Mouse (Mus musculus): ENCODE data around the gene Fxyd2.
A peak's percentile ranks its signal among the peaks of the same experiment; 100 is the strongest.

Gene Fxyd2

DNA sequence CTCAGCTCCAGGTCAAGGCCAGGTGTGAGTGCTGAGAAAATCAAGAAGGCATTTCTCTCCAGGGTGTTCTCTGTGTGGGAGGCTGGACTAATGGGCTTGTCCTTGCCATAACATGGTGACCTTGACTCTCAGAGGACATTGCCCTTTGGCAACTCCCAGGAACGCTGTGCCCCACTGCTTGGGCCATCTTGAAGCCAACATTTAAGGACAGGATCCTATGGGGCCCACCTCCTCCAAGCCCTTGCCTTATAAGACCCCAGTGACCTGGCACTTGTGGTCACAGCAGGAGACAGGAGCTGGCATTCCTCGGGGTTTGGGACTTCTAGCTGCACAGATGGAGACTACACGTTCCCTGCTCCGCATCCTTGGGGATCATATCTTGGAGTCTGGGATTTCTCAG lies at the start of gene Fxyd2:
Gene Fxyd2, plus strand, starts transcription at position 236 of the 400 bp plus-strand sequence.
- no peak for ATAC-seq (ENCODE audit: low TSS enrichment)

GRCm38 (mm10) chr9:45349851-45350250 lies 49.6 kb upstream of the Fxyd2 start:
- ATAC-seq (ENCODE audit: low TSS enrichment): no peak

DNA sequence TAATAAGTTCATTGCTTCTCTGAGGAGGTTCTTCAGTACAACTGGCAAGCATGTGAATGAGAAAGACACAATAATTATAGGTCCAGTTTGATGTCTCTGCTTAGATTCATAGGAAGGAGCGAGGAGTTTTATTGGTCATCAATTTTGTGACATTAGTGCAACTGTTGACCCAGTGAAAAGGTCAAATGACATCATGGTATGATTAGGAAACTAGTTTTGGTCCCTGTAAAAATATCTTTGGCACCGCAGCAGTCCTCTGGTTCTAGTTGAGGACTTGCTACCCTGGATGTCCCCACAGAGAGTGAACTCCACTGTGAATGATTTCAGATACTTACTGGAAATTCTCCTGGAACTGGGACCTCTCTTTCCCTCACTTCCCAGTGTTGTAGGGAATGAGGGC lies 44.3 kb upstream of the Fxyd2 start:
- no peak for ATAC-seq (ENCODE audit: low TSS enrichment)

- ATAC-seq (ENCODE audit: low TSS enrichment): no peak
These were observed 41.1 kb upstream of the Fxyd2 start for GRCm38 (mm10) chr9:45358356-45358755.

DNA sequence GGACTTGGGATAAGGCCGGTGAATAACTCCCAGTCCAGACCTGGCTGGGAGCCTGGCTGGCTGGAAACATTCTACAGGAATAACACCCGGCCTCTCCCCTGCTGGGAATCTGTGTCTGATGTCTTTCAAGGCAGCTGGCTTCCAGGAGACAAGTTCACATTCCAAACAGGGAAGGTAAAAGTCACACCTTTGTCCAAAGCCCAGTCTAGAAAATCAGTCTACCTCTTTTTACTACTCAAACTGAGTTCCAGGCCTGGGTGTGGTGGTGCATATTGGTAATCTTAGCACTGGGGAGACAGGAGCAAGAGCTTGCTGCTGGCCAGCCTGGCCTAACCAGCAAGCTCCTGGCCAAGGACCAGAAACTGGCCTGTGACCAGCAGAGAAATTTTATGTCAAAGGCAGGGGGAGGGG lies 37.4 kb upstream of the Fxyd2 start:
- ATAC-seq (ENCODE audit: low TSS enrichment): no peak

- ATAC-seq (ENCODE audit: low TSS enrichment): no peak
These were observed 35.7 kb upstream of the Fxyd2 start for GRCm38 (mm10) chr9:45363639-45364214.

DNA sequence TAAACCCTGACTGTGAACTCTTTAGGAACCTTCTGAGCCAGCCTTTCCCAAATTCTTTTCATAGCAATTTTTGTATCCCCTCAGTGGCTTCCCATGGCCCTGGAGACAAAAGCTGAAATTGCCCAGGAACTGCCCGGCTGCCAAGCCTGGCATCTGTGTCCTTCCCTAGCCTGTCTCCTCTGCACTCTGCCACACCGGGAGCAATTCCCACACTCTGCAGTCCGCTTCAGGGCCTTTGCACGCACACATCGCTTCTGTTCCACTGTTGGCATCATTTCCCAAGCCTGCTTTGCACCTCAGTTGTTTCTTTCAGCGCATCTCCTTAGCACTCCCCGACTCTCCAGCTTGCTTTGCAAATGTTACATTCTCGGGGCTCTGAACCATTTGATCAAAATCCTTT lies 31.8 kb upstream of the Fxyd2 start:
- ATAC-seq (ENCODE audit: low TSS enrichment): no peak

GRCm38 (mm10) chr9:45368341-45368901 lies 31.0 kb upstream of the Fxyd2 start:
- ATAC-seq (ENCODE audit: low TSS enrichment): no peak

- ATAC-seq (ENCODE audit: low TSS enrichment): peak; percentile 41; the same call in 1 of the 2 replicates
These were observed 29.3 kb upstream of the Fxyd2 start, which contains the start of gene Fxyd6 for GRCm38 (mm10) chr9:45370117-45370561. Fxyd6 (plus strand) TSS chr9:45370185.

DNA sequence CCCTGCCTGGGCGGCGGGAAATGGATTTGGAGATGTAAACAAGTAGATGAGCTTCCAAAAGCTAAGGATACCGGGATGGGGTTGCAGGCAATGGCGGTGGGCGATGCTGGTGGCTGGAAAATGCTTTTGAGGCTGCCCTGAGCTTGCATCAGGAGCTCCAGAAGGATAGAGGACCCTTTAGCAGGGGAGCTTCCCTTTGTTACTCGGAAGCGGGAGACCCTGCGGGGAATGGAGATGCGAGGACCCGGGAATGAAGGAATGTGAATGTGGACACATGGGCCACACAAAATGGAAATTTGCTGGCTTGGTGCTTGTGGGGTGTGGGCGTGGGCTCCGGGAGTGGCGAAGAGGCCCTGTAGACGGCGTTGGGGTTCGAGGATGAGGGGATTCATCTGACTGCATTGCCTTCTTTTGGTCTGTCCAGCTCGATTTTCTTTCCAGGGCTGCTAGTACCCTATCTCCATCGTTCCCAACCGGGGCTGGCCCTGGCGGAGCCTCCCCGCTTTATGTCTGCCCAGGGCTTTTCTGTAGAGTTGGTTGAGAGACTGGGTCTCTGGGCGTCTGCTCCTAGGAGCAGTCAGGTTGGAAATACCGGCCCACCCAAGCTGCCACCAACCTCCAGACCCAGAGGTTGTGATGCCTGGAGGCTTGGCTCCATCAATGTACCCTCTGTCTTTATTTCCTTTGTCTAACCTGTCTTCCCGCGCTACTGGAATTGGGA lies 28.7 kb upstream of the Fxyd2 start:
- no peak for ATAC-seq (ENCODE audit: low TSS enrichment)

DNA sequence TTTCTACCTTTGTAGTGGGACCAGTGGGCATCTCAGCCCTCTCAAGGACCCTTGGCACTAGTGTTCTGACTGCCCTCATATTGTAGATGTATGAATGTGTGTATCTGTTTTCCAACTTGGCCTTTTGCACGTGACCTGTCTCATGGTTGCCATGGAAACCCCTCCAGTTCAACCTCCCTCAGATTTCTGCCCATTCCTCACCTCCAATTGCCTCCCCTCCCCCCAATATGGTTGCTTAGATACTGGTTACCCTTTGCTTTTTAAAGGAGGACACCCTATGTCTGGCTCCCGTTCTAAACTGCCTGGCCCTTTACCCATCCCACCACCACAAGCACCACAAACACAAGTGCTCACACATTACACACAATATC lies 28.1 kb upstream of the Fxyd2 start:
- ATAC-seq (ENCODE audit: low TSS enrichment): no peak

DNA sequence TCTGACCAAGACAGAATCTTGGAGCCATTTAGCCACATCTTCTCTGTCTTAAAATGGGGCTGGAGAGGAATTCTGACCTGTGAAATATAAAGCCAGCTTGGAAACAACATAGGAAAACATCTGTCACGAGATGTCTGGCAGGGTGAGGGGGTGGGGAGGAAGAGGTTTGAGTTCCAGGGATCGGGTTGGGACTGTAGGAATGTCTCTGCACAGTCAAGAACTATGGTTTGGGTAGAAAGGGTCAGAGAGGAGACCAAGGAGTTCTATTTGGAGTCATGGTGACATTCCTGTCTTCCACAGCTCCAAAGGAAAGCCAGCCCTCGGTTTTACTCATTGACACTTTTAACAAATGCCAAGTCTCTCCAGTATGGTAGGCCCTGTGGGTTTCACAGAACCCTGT lies 25.6 kb upstream of the Fxyd2 start:
- ATAC-seq (ENCODE audit: low TSS enrichment): no peak

GRCm38 (mm10) chr9:45374988-45375502 lies 24.4 kb upstream of the Fxyd2 start:
- no peak for ATAC-seq (ENCODE audit: low TSS enrichment)

DNA sequence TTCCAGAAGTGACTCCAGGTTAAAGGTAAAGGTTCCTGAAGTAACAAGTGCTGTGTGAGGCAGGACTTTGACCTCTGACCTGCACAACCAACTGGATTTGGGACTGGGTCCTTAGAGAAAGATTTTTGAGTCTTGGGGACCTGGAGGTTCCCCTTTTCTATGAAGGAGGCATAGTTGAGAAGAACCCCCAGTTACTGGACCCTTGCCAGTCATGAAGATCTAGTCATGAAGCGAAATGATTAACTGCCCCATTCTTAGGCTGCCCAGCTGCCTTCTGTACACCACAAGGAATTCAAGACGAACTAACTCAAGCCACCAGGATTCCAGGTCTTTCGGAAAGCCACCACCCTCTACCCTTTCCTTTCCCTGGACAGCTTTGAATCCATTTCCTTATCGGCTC lies 23.0 kb upstream of the Fxyd2 start:
- no peak for ATAC-seq (ENCODE audit: low TSS enrichment)

DNA sequence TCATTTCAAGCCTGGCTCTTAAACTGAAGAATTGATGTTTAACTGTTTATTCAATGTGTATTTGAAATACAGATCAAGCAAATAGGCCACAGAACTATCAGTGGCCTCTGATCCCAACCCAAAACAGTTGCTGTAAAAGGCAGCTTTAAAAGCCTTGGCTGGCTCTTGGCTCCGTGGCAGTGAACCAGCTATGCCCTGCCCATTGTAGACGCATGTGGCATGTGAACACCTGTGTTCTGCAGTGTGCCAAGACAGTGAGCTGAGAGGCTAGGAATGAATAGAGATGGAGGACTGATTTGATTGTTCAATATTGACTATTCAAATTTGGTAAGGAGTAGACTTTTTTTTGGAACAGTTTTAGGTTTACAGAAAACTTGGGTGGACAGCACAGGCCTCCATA lies 22.6 kb upstream of the Fxyd2 start:
- ATAC-seq (ENCODE audit: low TSS enrichment): no peak

- no peak for ATAC-seq (ENCODE audit: low TSS enrichment)
These were observed 18.8 kb upstream of the Fxyd2 start for GRCm38 (mm10) chr9:45380411-45381251.

- no peak for ATAC-seq (ENCODE audit: low TSS enrichment)
These were observed 17.1 kb upstream of the Fxyd2 start for GRCm38 (mm10) chr9:45382336-45382735.

DNA sequence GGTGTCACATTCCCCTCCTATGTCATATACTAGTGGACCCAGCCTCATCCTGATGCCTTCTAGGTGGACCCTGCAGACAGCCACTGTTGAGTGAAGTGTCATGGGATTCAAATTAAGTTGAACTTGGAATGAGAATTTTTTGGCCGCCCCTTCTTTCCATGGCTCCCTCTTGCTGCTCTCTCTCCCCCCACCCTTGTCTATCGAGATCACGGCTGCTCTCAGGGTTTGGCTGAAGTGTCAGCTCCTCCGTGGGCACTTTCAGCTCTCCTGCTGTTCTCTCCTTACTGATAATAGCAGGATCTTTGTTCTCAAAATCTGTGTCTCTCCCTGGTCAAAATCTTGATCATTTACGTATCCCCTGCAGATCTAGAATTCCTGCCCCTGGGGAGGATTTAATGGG lies 16.6 kb upstream of the Fxyd2 start:
- no peak for ATAC-seq (ENCODE audit: low TSS enrichment)

- no peak for ATAC-seq (ENCODE audit: low TSS enrichment)
These were observed 15.6 kb upstream of the Fxyd2 start for GRCm38 (mm10) chr9:45383883-45384282.

- ATAC-seq (ENCODE audit: low TSS enrichment): no peak
These were observed 12.8 kb upstream of the Fxyd2 start for GRCm38 (mm10) chr9:45386698-45387097.

GRCm38 (mm10) chr9:45388385-45388994 lies 11.0 kb upstream of the Fxyd2 start:
- ATAC-seq (ENCODE audit: low TSS enrichment): peak; percentile 83

DNA sequence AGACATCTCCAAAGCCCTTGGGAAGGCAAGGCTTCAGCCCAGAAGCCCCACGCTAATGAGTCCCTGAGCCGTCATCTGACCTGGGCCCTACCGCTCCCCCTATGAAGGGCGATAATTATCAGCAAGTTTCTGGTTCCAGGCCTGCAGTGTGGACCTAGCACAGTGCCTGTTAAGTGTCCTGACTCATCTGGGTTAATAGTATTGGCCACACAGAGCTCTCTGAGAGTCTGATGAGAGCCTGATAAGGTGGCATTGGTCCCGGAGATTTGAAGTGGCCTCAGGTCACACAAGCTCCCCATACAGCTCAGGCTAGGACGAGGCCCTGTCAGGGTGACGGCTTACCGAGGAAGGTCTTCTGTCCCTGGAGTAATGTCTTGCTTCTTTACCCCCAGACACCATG lies 9.9 kb upstream of the Fxyd2 start:
- ATAC-seq (ENCODE audit: low TSS enrichment): no peak
